Mouse (Mus musculus) intestine, embryonic 14.5 days (tissue): ENCODE results near the gene St8sia1. TPM values are rescaled to one million over a fixed set of nuclear protein-coding genes. Genes with fewer than 3 reads are reported as not detected.

ENCODE experiments used
- ATAC-seq: fragments of 200-750 bp; cut with Nextera tagmentation; replicated peaks from 2 replicates; pipeline ENCODE4 v1.8.0; 2017; ENCODE audit warnings: low read depth, moderate number of reproducible peaks, moderate TSS enrichment, moderate library complexity; ENCODE audit not compliant: low FRiP score, low TSS enrichment
- DNase-seq: peaks from one replicate; pipeline ENCODE4 v3.0.0-alpha.2; 2018; ENCODE audit warnings: low spot score
- H3K27ac ChIP-seq: fragments of 300-500 bp; sonication (generic); 2 replicates; pipeline ENCODE4 v1.5.1; 2014; ENCODE audit warnings: low read depth, mild to moderate bottlenecking, control low read depth
- H3K27me3 ChIP-seq: fragments of 300-500 bp; sonication (generic); replicated peaks from 2 replicates; pipeline ENCODE4 v1.6.1; 2014; ENCODE audit warnings: low read length, control low read depth; ENCODE audit not compliant: control insufficient read depth, insufficient read depth
- H3K36me3 ChIP-seq: fragments of 300-500 bp; sonication (generic); 2 replicates; pipeline ENCODE4 v1.6.1; 2014; ENCODE audit warnings: low read length, control low read depth; ENCODE audit not compliant: control insufficient read depth, insufficient read depth
- H3K4me1 ChIP-seq: fragments of 300-500 bp; sonication (generic); replicated peaks from 2 replicates; pipeline ENCODE4 v1.6.1; 2014; ENCODE audit warnings: low read length, control low read depth, mixed read lengths; ENCODE audit not compliant: control insufficient read depth, insufficient read depth
- H3K4me2 ChIP-seq: fragments of 300-500 bp; sonication (generic); 2 replicates; pipeline ENCODE4 v1.6.1; 2014; ENCODE audit warnings: low read length
- H3K4me3 ChIP-seq: fragments of 300-500 bp; sonication (generic); 2 replicates; pipeline ENCODE4 v1.5.1; 2014; ENCODE audit warnings: low read depth, low read length, control low read depth, mixed read lengths
- H3K9ac ChIP-seq: fragments of 300-500 bp; sonication (generic); 2 replicates; pipeline ENCODE4 v1.6.1; 2014; ENCODE audit warnings: mild to moderate bottlenecking, low read length
- H3K9me3 ChIP-seq: fragments of 300-500 bp; sonication (generic); 2 replicates; pipeline ENCODE4 v1.6.1; 2016; ENCODE audit warnings: low read length, control low read depth; ENCODE audit not compliant: control insufficient read depth
- WGBS: fragments of 180-500 bp; shearing (Covaris S2); extraction: QIAGEN DNeasy Blood & Tissue Kit; methylation state at CpG from one replicate; pipeline ENCODE4 v1.1.7; 2014; 5-methylcytosine and 5-hydroxymethylcytosine counted together
- polyA plus RNA-seq: library from polyadenylated mRNA; unstranded; fragments of >200 nt; fragmentation: Nextera tagmentation; extraction: Ambion mirVana; gene quantifications from 2 replicates; pipeline ENCODE4 v1.2.1, GENCODE M21; 2014

The St8sia1 gene
- polyA plus RNA-seq, 1 experiment from 2014 or later: 1.8 TPM

- Histone ChIP-seq H3K27me3 (no peaks in the 10 kb centered on the region), H3K4me3 (no peak overlapping the region), H3K9ac (no peak overlapping the region), H3K27ac (no peak overlapping the region), H3K36me3 (no peaks in the 10 kb centered on the region), H3K4me2 (no peak overlapping the region), H3K4me1 (no peaks in the 10 kb centered on the region), H3K9me3 (no peaks in the 10 kb centered on the region)
- ATAC-seq (no peak), DNase-seq (no peak)
- WGBS: 36% methylated on average over 5 of the region's 5 CpGs
These were observed 114.9 kb downstream of the St8sia1 start for GRCm38 (mm10) chr6:142849326-142849725.

- Histone ChIP-seq H3K4me1 (no peaks in the 10 kb centered on the region), H3K4me2 (no peak overlapping the region), H3K4me3 (no peak overlapping the region), H3K36me3 (no peaks in the 10 kb centered on the region), H3K27me3 (no peaks in the 10 kb centered on the region), H3K27ac (no peak overlapping the region), H3K9me3 (no peaks in the 10 kb centered on the region), H3K9ac (no peak overlapping the region)
- WGBS: 83% methylated on average over 8 of the region's 8 CpGs
- DNase-seq (no peak), ATAC-seq (no peak)
These were observed 116.2 kb downstream of the St8sia1 start for GRCm38 (mm10) chr6:142847914-142848674.

GRCm38 (mm10) chr6:142846855-142847254 is 117.4 kb downstream of the St8sia1 start:
- 82% methylated on average over 4 of the region's 4 CpGs for WGBS
- peak; percentile 21 for DNase-seq

GRCm38 (mm10) chr6:142845066-142845465 is 119.2 kb downstream of the St8sia1 start:
- H3K9ac ChIP-seq: no peak overlapping the region
- DNase-seq: no peak
- no peaks in the 10 kb centered on the region for H3K4me1 ChIP-seq
- no peak overlapping the region for H3K4me2 ChIP-seq
- no peaks in the 10 kb centered on the region for H3K36me3 ChIP-seq
- no peak overlapping the region for H3K4me3 ChIP-seq
- H3K9me3 ChIP-seq: no peaks in the 10 kb centered on the region
- H3K27ac ChIP-seq: no peak overlapping the region
- no peaks in the 10 kb centered on the region for H3K27me3 ChIP-seq
- no peak for ATAC-seq
- WGBS: 83% methylated on average over 4 of the region's 4 CpGs

More at GRCm38 (mm10) chr6:142846855-142847254, 117.4 kb downstream of the St8sia1 start:
- H3K4me2 ChIP-seq: no peak overlapping the region
- H3K9ac ChIP-seq: no peak overlapping the region
- no peak for ATAC-seq
- no peak overlapping the region for H3K27ac ChIP-seq
- H3K36me3 ChIP-seq: no peaks in the 10 kb centered on the region
- H3K4me1 ChIP-seq: no peaks in the 10 kb centered on the region
- no peaks in the 10 kb centered on the region for H3K9me3 ChIP-seq
- H3K4me3 ChIP-seq: no peak overlapping the region
- H3K27me3 ChIP-seq: no peaks in the 10 kb centered on the region

- DNase-seq: peak; percentile 16
- ATAC-seq: no peak
- no peak overlapping the region for H3K4me2 ChIP-seq
- H3K27ac ChIP-seq: no peak overlapping the region
- no peaks in the 10 kb centered on the region for H3K9me3 ChIP-seq
- no peak overlapping the region for H3K4me3 ChIP-seq
- 89% methylated on average over 4 of the region's 4 CpGs for WGBS
- H3K9ac ChIP-seq: no peak overlapping the region
- H3K4me1 ChIP-seq: no peaks in the 10 kb centered on the region
- no peaks in the 10 kb centered on the region for H3K27me3 ChIP-seq
- H3K36me3 ChIP-seq: no peaks in the 10 kb centered on the region
These were observed 120.2 kb downstream of the St8sia1 start for GRCm38 (mm10) chr6:142844061-142844460.

GRCm38 (mm10) chr6:142838501-142838900 is 125.8 kb downstream of the St8sia1 start:
- H3K36me3 ChIP-seq: no peaks in the 10 kb centered on the region
- H3K4me1 ChIP-seq: 0 out of 2 replicates have a peak, but pooled peaks cover 3% of the 10 kb centered on the region
- ATAC-seq: no peak
- no peak overlapping the region for H3K4me3 ChIP-seq
- 100% methylated on average over 1 of the region's 1 CpGs for WGBS
- H3K9me3 ChIP-seq: no peaks in the 10 kb centered on the region
- H3K4me2 ChIP-seq: no peak overlapping the region
- no peak overlapping the region for H3K9ac ChIP-seq
- DNase-seq: peak; percentile 20
- no peak overlapping the region for H3K27ac ChIP-seq
- no peaks in the 10 kb centered on the region for H3K27me3 ChIP-seq

GRCm38 (mm10) chr6:142837326-142837725 is 126.9 kb downstream of the St8sia1 start:
- Histone ChIP-seq H3K27me3 (no peaks in the 10 kb centered on the region), H3K36me3 (no peaks in the 10 kb centered on the region), H3K9ac (no peak overlapping the region), H3K27ac (no peak overlapping the region), H3K4me1 (0 out of 2 replicates have a peak, but pooled peaks cover 3% of the 10 kb centered on the region), H3K4me3 (no peak overlapping the region), H3K9me3 (no peaks in the 10 kb centered on the region), H3K4me2 (no peak overlapping the region)
- DNase-seq (no peak), ATAC-seq (no peak)
- WGBS: 69% methylated on average over 9 of the region's 9 CpGs

GRCm38 (mm10) chr6:142835726-142836125 is 128.5 kb downstream of the St8sia1 start:
- Histone ChIP-seq H3K4me3 (no peak overlapping the region), H3K9ac (no peak overlapping the region), H3K4me2 (no peak overlapping the region), H3K9me3 (no peaks in the 10 kb centered on the region), H3K27ac (no peak overlapping the region), H3K27me3 (no peaks in the 10 kb centered on the region), H3K4me1 (0 out of 2 replicates have a peak, but pooled peaks cover 3% of the 10 kb centered on the region), H3K36me3 (no peaks in the 10 kb centered on the region)
- ATAC-seq: no peak
- peak; percentile 54 for DNase-seq
- WGBS: 48% methylated on average over 18 of the region's 18 CpGs

GRCm38 (mm10) chr6:142834911-142835310 is 129.3 kb downstream of the St8sia1 start:
- no peak overlapping the region for H3K27ac ChIP-seq
- ATAC-seq (no peak), DNase-seq (no peak)
- H3K4me1 ChIP-seq: 0 out of 2 replicates have a peak, but pooled peaks cover 3% of the 10 kb centered on the region
- 54% methylated on average over 4 of the region's 4 CpGs for WGBS
- no peak overlapping the region for H3K4me2 ChIP-seq
- H3K9ac ChIP-seq: no peak overlapping the region
- H3K36me3 ChIP-seq: no peaks in the 10 kb centered on the region
- no peak overlapping the region for H3K4me3 ChIP-seq
- H3K9me3 ChIP-seq: no peaks in the 10 kb centered on the region
- no peaks in the 10 kb centered on the region for H3K27me3 ChIP-seq
